Mouse (Mus musculus) regulatory T cell (primary cell): Measurements from ENCODE around the gene Map2k2.

Source experiments
- in situ Hi-C: fragments of 300-600 bp; cut with MboI, MseI; formaldehyde crosslinking; loops from one replicate; pipeline ENCODE4 v1.15.1; 2025; ENCODE audit warnings: high pct_unique_total_duplicates

Gene Map2k2

GRCm38 (mm10) chr10:81094931-81095678 is 10.6 kb upstream of the Map2k2 start:
- in situ Hi-C loops = no loop called here

- in situ Hi-C loops = no loop called here
Measured at GRCm38 (mm10) chr10:81106113-81106721, 502 bp downstream of the Map2k2 start.

DNA sequence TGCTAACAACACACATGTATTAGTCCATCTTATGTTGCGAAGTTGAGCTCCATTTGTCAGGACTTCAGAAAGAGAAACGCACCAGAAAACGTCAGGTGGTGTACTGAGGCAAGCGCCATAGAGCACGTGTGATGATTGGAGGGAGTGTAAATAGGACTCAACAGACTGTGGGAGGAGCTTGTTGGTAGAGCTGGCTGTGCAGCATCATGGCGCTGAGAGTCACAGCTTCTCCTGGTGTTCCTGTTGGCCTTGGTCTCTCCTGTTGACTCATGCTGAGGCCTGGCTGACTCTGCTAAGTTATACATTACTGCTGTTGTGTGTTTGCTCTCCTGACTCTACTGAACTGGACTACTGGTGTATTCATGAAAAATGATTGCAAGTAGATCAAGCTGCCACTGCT is 7.2 kb downstream of the Map2k2 start:
- in situ Hi-C loops = no loop called here

- in situ Hi-C loops = no loop called here
Measured at GRCm38 (mm10) chr10:81119625-81120024, 13.9 kb downstream of the Map2k2 start.

- in situ Hi-C loops = no loop called here
Measured at GRCm38 (mm10) chr10:81120650-81121049, 14.9 kb downstream of the Map2k2 start.

GRCm38 (mm10) chr10:81122889-81123288 is 17.2 kb downstream of the Map2k2 start:
- in situ Hi-C loops = no loop called here

GRCm38 (mm10) chr10:81123500-81123899 is 17.8 kb downstream of the Map2k2 start:
- in situ Hi-C loops = no loop called here

DNA sequence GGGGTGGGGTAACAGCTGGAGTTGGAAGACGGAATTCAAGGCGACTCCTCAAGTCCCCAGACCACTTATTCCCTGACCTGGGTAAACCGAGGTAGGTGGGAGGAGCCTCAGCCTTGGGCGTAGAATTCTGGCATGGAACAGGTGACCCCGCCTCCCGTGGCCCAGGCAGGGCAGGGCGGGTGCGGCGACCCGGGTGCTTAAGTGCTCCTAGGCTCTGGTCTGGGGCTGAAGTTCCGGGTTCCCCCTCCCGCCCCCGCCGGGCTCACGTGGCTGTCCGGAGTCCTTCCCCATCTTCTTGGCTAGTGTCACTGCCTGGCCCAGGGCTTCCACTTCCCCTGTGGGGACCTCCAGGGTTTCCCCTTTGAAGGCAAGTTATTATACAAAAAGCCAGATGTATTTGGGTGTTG is 28.5 kb downstream of the Map2k2 start:
- in situ Hi-C loops = no loop called here

- in situ Hi-C loops = loop anchor here (5.0 kb wide), 1 partner anchor 42 kb away; the partner anchor contains the start of gene Eef2
Measured at GRCm38 (mm10) chr10:81134966-81135681, 29.4 kb downstream of the Map2k2 start, which contains the start of gene Zbtb7a. TSS of gene Zbtb7a (plus strand) at chr10:81135220.

DNA sequence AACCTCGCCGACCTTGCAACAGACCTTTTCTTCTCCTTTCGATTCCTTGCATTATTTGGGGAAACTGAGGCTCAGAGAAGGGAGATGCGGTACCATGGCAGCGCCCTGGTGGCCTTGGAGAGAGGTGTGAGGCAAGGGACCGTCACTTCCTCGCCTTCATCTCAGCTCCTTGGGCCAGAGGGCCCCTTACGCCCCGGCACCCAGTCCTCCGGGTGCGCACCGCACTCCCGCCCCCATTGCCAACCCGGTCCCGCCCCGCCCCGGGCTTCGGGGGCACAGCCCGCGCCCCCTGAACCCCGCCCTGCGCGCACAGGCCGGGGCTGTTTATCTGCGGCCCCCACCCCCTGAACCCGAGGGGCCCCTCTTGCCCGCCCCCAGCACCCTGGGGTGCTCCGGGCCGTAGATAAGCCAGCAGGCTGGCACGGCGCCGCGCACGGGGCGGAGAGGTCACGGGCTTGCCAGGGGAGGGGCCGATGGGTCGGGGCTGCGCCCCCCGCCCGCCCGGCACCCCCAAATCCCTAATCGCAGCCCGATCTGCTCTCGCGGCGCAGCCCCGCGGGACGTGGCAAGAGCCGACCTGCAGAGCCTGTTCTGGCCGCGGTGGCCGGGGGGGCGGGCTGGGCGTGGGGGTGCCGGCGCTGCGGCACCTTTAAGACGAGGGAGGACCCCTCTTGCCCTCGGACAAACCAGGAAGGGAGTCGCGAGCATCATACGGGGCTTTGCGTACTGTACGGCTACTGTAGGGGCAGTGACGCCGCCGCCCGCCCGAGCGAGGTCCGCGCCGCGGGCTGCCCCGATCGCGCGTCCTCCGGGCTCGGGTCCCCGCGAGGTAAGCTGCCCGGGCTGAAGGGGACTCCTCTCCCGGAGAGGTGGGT is 30.4 kb downstream of the Map2k2 start:
- in situ Hi-C loops = loop anchor here (5.0 kb wide), 1 partner anchor 41 kb away; the partner anchor contains the start of gene Eef2

GRCm38 (mm10) chr10:81136706-81137231 is 31.1 kb downstream of the Map2k2 start:
- in situ Hi-C loops = loop anchor here (5.0 kb wide), 1 partner anchor 41 kb away; the partner anchor contains the start of gene Eef2

DNA sequence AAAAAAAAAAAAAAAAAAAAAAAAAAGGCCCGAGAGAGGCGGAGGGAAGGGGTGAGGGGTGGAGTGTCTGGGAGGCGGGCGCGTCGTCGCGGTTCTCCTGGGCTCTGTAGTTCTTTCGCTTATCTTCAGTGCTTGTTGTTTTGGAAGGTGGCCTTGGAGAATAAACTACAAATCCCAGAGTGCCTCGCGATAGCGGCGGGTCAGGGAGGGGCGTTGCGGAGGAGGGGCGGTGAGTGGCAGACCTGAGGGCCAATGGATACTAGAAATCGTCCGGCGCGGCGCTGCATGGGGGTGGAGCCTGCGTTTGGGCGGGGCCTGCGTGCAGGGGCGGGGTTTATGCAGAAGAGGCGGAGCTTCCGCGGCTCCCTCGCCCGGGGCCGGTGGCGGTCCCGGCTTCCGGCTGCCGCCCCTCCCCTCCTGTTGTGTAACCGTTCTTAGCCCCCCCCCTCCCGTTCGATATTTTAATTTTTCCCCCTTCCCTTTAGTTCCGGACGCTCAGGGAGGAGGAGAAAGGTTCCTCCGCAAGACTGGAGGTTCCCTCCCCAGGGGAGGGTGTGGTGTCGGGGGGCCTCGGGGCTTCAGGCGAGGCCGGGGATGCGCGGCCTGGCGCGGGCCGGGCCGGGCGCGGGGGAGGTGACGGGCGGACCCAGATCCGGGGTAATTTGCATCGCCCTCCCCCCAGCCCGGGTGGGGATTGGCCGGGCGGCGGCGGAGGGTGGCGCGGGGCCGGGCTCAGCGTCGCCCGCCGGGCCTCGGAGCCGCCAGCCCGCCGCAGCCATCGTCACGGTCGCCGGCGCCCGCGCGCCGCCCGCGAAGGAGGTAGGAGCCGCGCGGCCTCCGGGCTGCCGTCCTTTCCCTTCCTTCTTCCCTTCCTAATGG is 31.8 kb downstream of the Map2k2 start:
- in situ Hi-C loops = loop anchor here (5.0 kb wide), 1 partner anchor 40 kb away; the partner anchor contains the start of gene Eef2

GRCm38 (mm10) chr10:81138131-81138782 is 32.5 kb downstream of the Map2k2 start:
- in situ Hi-C loops = loop anchor here (5.0 kb wide), 1 partner anchor 39 kb away; the partner anchor contains the start of gene Eef2

DNA sequence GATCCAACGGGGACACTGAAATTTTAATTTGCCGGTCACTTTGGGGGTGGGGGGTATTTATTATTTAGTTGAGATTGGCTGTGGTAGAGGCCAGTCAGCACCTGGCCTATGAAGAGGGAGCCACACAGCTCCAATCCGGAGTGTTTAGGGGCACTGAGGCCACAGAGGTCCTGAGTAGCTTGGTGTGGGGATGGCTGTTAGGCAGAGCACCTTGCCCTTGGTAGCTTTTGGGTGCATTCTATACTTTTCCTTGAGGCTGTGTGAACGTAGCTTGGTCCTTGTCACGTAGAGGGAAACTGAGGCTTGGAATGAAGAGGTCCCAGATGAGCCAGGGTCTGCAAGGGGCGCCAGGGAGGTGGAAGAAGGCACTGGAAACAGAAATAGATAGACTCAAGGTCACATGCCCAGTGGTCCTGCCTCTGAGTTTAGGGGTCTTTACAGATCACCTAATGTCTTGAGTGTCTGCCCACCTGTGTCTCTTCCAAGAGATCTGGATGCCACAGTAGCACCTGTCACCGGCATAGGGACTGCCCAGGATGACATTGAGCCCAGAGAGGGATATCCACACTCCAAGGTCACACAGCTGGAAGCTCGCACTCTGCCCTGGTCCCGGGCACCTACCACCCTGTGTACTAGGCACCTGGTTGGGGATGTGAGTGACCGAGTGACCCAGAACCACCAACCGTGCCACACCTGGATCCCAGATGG is 33.3 kb downstream of the Map2k2 start:
- in situ Hi-C loops = loop anchor here (5.0 kb wide), 1 partner anchor 38 kb away; the partner anchor contains the start of gene Eef2

DNA sequence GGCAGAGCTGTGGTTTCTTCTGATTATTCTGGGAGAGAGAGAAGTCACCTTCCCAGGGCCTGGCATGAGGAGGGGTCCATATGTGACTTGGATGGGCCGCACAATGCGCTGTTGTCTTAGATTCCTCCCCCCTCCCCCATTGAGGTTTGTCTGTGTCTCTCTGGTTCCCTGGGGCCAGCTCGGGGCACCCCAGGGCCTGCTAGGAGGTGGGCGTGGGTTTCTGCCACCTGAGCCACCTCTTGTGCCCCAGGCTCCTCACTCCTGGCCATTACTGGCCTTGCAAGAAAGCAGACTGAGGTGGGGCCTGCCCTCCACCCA is 33.8 kb downstream of the Map2k2 start:
- in situ Hi-C loops = loop anchor here (5.0 kb wide), 1 partner anchor 38 kb away; the partner anchor contains the start of gene Eef2

DNA sequence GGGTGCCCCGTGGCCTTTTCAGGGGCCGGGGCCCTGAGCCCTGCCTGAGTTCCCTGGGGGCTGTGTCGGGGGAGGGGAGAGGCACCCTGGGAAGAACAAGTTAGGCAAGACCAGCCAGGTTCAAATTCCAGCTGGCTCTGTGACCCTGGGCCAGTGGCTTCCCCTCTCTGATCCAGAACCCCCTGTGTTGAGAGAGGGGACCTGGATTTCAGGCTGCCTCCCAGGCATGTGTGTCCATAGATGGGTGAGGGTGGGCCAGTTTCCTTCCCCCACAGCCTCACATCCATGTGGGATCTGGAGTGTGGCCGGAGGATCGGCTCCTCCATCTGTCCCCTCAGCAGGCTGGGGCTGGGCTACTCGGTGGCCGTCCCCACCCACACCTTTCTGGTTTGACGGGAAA is 34.3 kb downstream of the Map2k2 start:
- in situ Hi-C loops = no loop called here

DNA sequence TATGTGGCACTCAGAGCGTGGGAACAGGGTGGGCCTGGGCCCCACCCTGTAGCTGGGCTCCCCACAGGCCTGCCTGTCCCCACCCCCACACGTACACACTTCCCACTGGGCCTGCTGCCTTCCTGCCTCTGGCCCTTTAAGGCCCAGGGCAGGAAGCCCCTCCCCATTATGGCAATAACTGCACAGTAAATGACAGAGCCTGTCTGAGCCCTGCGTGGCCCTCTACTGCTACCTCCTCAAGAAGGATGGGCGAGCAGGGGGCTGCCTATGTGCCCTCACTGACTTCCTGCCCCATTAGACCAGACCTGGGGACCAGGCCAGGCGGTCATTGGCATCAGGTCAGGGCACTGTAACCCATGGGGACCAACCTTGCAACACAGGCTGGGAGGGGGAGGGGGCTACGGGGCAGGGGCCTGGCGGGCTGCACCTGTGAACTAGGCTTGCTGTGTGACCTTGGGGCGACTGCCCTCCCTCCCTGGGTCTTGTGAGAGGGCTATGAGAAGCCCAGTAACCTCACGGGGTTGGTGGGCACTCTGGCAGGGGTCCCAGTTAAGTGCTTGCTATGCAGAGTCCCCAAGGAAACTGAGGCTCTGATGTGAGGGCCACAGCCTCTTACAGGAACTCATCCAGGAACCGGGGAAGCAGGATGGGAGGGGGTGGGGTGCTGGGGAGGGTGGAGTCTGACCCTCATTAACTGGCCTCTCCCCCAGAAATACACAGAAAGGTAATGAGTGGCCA is 35.2 kb downstream of the Map2k2 start:
- in situ Hi-C loops = no loop called here
